In genomic region chr7:100964242-100964641, GRCm38 (mm10) we compare ENCODE assay signal across 15 mouse cellular contexts. TPM values are rescaled to one million over a fixed set of nuclear protein-coding genes. Genes with fewer than 3 reads are reported as not detected.
DNase-seq lines count a peak whose midpoint lies in the region; ATAC-seq and TF ChIP-seq lines count a peak whose summit lies in the region.
"Had no signal": no experiment of that assay in that cellular context is flagged by ENCODE, and none has a peak within 500 bp of the region (broad histone marks: within the 10 kb centered on the region; RNA-seq: fewer than 3 reads in every experiment).

No protein-coding gene starts in this region.

- no peak; the same call in 1 of the 2 replicates for TF ChIP-seq POLR2A in bone marrow macrophage, adult 2 months (IDR thresholded peaks at IDR 0.05; ENCODE audit: borderline replicate concordance, low read depth, low read length)

- peaks cover 26% of the 10 kb centered on the region for H3K4me1 ChIP-seq in bone marrow macrophage, adult 2 months (ENCODE audit: control insufficient read depth, insufficient read depth, low read length)
- H3K4me1 ChIP-seq: limb, embryonic 15.5 days; neural tube, embryonic 12.5 days had no signal

- peak overlapping the region; percentile 75 for H3K4me3 ChIP-seq in bone marrow macrophage, adult 2 months (ENCODE audit: insufficient read depth, low read length)
- H3K4me3 ChIP-seq: heart, embryonic 13.5 days; limb, embryonic 15.5 days; neural tube, embryonic 12.5 days had no signal

- peak; percentile 9 to 36; a peak in 1 of 4 replicates for ATAC-seq in hematopoietic stem cell, adult 5-6 weeks (replicated peaks in 1 of 2; ENCODE audit: insufficient read depth in 1 of 2, low FRiP score in 2 of 2, low TSS enrichment in 1 of 2, low read depth in 1 of 2, poor library complexity in 2 of 2, severe bottlenecking in 2 of 2)
- ATAC-seq: forebrain, embryonic 14.5 days had no signal

- H3K27ac ChIP-seq in bone marrow macrophage, adult 2 months (ENCODE audit: insufficient read depth, low read depth, low read length): peak overlapping the region; percentile 96
- H3K27ac ChIP-seq: heart, embryonic 13.5 days; limb, embryonic 15.5 days; neural tube, embryonic 12.5 days had no signal

- peak; percentile 45 for DNase-seq in layer of hippocampus, adult 11-12 months (ENCODE audit: low spot score)
- no peak for DNase-seq in layer of hippocampus, postnatal 36 days
- peak; percentile 69 to 73 for DNase-seq in monocyte, adult 2 months (ENCODE audit: low read depth in 1 of 2, low spot score in 2 of 2)
- DNase-seq in right cerebral cortex, postnatal 25 days: no peak
- no peak for DNase-seq in gastrocnemius, postnatal 10 days
- DNase-seq: adrenal gland, postnatal 25 days; cerebellum, postnatal 36 days; kidney, adult 18-20 months; thymus, postnatal 36 days had no signal

- TF ChIP-seq CTCF in bone marrow macrophage, adult 2 months (IDR thresholded peaks at IDR 0.05; ENCODE audit: low read depth, low read length): no peak

RNA-seq across cellular contexts. Expression of gene P2ry6, which starts 10.2 kb away (rescaled TPM):
- 1 to 10 TPM; 3.2 to 3.5 TPM for total RNA-seq in layer of hippocampus, postnatal 36 days (2021)
- 387 and 402 TPM in 2 replicates for polyA plus RNA-seq in bone marrow macrophage, adult 2 months (2012; ENCODE audit: insufficient read depth, insufficient read length, missing spikeins)
- total RNA-seq in hematopoietic stem cell, adult 5-6 weeks (2017): not detected in 2 replicates
- 1 to 10 TPM; 2.3 to 4.0 TPM for total RNA-seq in gastrocnemius, postnatal 10 days (2021)

RNA-seq across cellular contexts. Expression of gene Arhgef17, which starts 32.3 kb away (rescaled TPM):
- total RNA-seq in layer of hippocampus, postnatal 36 days (2021): 100 to 1,000 TPM; 152 to 158 TPM
- polyA plus RNA-seq in bone marrow macrophage, adult 2 months (2012; ENCODE audit: insufficient read depth, insufficient read length, missing spikeins): 0.36 and 0.52 TPM in 2 replicates
- total RNA-seq in hematopoietic stem cell, adult 5-6 weeks (2017): 1.0 and 2.2 TPM in 2 replicates
- total RNA-seq in gastrocnemius, postnatal 10 days (2021): 10 to 100 TPM; 29.6 to 35.5 TPM

RNA-seq across cellular contexts. Expression of gene P2ry2, which starts 48.4 kb away (rescaled TPM):
- under 1 TPM; 0.66 to 0.97 TPM for total RNA-seq in layer of hippocampus, postnatal 36 days (2021)
- polyA plus RNA-seq in bone marrow macrophage, adult 2 months (2012; ENCODE audit: insufficient read depth, insufficient read length, missing spikeins): 4.8 and 5.2 TPM in 2 replicates
- total RNA-seq in hematopoietic stem cell, adult 5-6 weeks (2017): 10.1 and 13.9 TPM in 2 replicates
- 10 to 100 TPM; 56.5 to 57.9 TPM for total RNA-seq in gastrocnemius, postnatal 10 days (2021)

Comparison
In these comparisons a context has a peak if more than half of its experiments do, and no peak if none do; other contexts are left out.
1. DNase-seq: peak in layer of hippocampus, adult 11-12 months (single experiment) and monocyte, adult 2 months (2 of 2); none in layer of hippocampus, postnatal 36 days (0 of 2), right cerebral cortex, postnatal 25 days (single experiment) and gastrocnemius, postnatal 10 days (single experiment).